Mouse (Mus musculus) embryonic stem cell, embryonic (primary cell): ENCODE measurements around the gene Fgfr2.

Source experiments
- CTCF ChIA-PET, 4 experiments: fragments of 300-600 bp in 2 of 4; fragments of 350-600 bp in 2 of 4; sonication (Branson Sonifier 250); formaldehyde crosslinking; loops; one replicate each; lab custom pipeline; 2022; ENCODE audit warnings: inconsistent platforms in 2 of 4; lab: Charles Lee
- POLR2A ChIA-PET, 4 experiments: fragments of 300-600 bp in 2 of 4; fragments of 350-600 bp in 2 of 4; sonication (Branson Sonifier 250); formaldehyde crosslinking; loops; one replicate each; lab custom pipeline; 2022; ENCODE audit warnings: antibody characterized with exemption in 4 of 4, inconsistent platforms in 1 of 4; lab: Charles Lee

Fgfr2 gene

GRCm38 (mm10) chr7:131031755-131032154 lies 2091.4 kb downstream of the Fgfr2 start, which contains the start of gene Dmbt1:
Gene Dmbt1 (plus strand): TSS chr7:131032053.
- ChIA-PET POLR2A (no interaction called here), CTCF (no interaction called here)

- POLR2A ChIA-PET: no interaction called here
- CTCF ChIA-PET: no interaction called here
Measured at GRCm38 (mm10) chr7:131027557-131027956, 2095.6 kb downstream of the Fgfr2 start.

- ChIA-PET CTCF (interaction anchor here in 1 of 4 experiments (0.6 kb wide), 2 partner anchors 38 to 1718 kb away, joined by 3 to 4 read pairs; no protein-coding TSS in a partner anchor), POLR2A (no interaction called here)
Measured at GRCm38 (mm10) chr7:131024807-131025206, 2098.3 kb downstream of the Fgfr2 start.

GRCm38 (mm10) chr7:131019181-131019580 lies 2104.0 kb downstream of the Fgfr2 start:
- POLR2A ChIA-PET: no interaction called here
- CTCF ChIA-PET: interaction anchor here in 2 of 4 experiments (0.7 to 1.8 kb wide), 2 partner anchors 25 kb away, joined by 3 to 4 read pairs; no protein-coding TSS in a partner anchor

GRCm38 (mm10) chr7:131011901-131012300 lies 2111.2 kb downstream of the Fgfr2 start:
- ChIA-PET CTCF (no interaction called here), POLR2A (no interaction called here)

GRCm38 (mm10) chr7:131009178-131009577 lies 2114.0 kb downstream of the Fgfr2 start:
- POLR2A ChIA-PET: no interaction called here
- CTCF ChIA-PET: no interaction called here

- POLR2A ChIA-PET: no interaction called here
- CTCF ChIA-PET: no interaction called here
Measured at GRCm38 (mm10) chr7:131007221-131007620, 2115.9 kb downstream of the Fgfr2 start.

- CTCF ChIA-PET: interaction anchor here in 2 of 4 experiments (1.1 kb wide), 2 partner anchors 10 kb away, joined by 3 read pairs; no protein-coding TSS in a partner anchor
- POLR2A ChIA-PET: interaction anchor here in 1 of 4 experiments (0.5 kb wide), 1 partner anchor 144 kb away, joined by 3 read pairs; no protein-coding TSS in a partner anchor
Measured at GRCm38 (mm10) chr7:131004071-131004470, 2119.1 kb downstream of the Fgfr2 start.

GRCm38 (mm10) chr7:131001976-131002726 lies 2121.0 kb downstream of the Fgfr2 start:
- ChIA-PET POLR2A (no interaction called here), CTCF (interaction anchor here in 1 of 4 experiments (0.6 kb wide), 1 partner anchor 18 kb away, joined by 4 read pairs; no protein-coding TSS in a partner anchor)

GRCm38 (mm10) chr7:130993907-130994306 lies 2129.2 kb downstream of the Fgfr2 start:
- POLR2A ChIA-PET: interaction anchor here in 1 of 4 experiments (1.2 to 1.3 kb wide), 2 partner anchors 9 to 34 kb away, joined by 3 read pairs; no protein-coding TSS in a partner anchor
- CTCF ChIA-PET: interaction anchor here (0.5 to 2.0 kb wide), 15 partner anchors 10 to 807 kb away, joined by 3 to 7 read pairs (median 3); partner anchors contain the start of gene Plekha1 (in 1 of the 4)

- CTCF ChIA-PET: interaction anchor here in 2 of 4 experiments (0.6 to 0.9 kb wide), 2 partner anchors 31 to 194 kb away, joined by 3 to 5 read pairs; no protein-coding TSS in a partner anchor
- POLR2A ChIA-PET: interaction anchor here in 1 of 4 experiments (0.8 kb wide), 1 partner anchor 45 kb away, joined by 3 read pairs; no protein-coding TSS in a partner anchor
Measured at GRCm38 (mm10) chr7:130991174-130991789, 2131.9 kb downstream of the Fgfr2 start.

GRCm38 (mm10) chr7:130989371-130989770 lies 2133.8 kb downstream of the Fgfr2 start:
- ChIA-PET POLR2A (interaction anchor here in 1 of 4 experiments (0.8 kb wide), 1 partner anchor 104 kb away, joined by 3 read pairs; no protein-coding TSS in a partner anchor), CTCF (no interaction called here)

- CTCF ChIA-PET: no interaction called here
- POLR2A ChIA-PET: no interaction called here
Measured at GRCm38 (mm10) chr7:130988146-130988545, 2135.0 kb downstream of the Fgfr2 start.

GRCm38 (mm10) chr7:130985716-130986115 lies 2137.4 kb downstream of the Fgfr2 start:
- CTCF ChIA-PET: interaction anchor here in 1 of 4 experiments (1.9 kb wide), 1 partner anchor 69 kb away, joined by 6 read pairs; no protein-coding TSS in a partner anchor

GRCm38 (mm10) chr7:130985193-130985592 lies 2138.0 kb downstream of the Fgfr2 start:
- ChIA-PET POLR2A (interaction anchor here in 1 of 4 experiments (1.6 kb wide), 1 partner anchor 9 kb away, joined by 3 read pairs; no protein-coding TSS in a partner anchor), CTCF (interaction anchor here in 1 of 4 experiments (1.9 kb wide), 1 partner anchor 70 kb away, joined by 6 read pairs; no protein-coding TSS in a partner anchor)

More at GRCm38 (mm10) chr7:130985716-130986115, 2137.4 kb downstream of the Fgfr2 start:
- POLR2A ChIA-PET: interaction anchor here in 1 of 4 experiments (1.5 to 1.6 kb wide), 2 partner anchors 9 to 66 kb away, joined by 3 read pairs; no protein-coding TSS in a partner anchor

GRCm38 (mm10) chr7:130984294-130984693 lies 2138.9 kb downstream of the Fgfr2 start:
- ChIA-PET POLR2A (no interaction called here), CTCF (no interaction called here)

- CTCF ChIA-PET: interaction anchor here (0.6 to 1.3 kb wide), 6 partner anchors 10 to 220 kb away, joined by 3 to 5 read pairs (median 3); no protein-coding TSS in a partner anchor
- POLR2A ChIA-PET: interaction anchor here in 1 of 4 experiments (0.6 kb wide), 1 partner anchor 368 kb away, joined by 3 read pairs; no protein-coding TSS in a partner anchor
Measured at GRCm38 (mm10) chr7:130982881-130983280, 2140.3 kb downstream of the Fgfr2 start.

- ChIA-PET POLR2A (interaction anchor here in 1 of 4 experiments (0.7 kb wide), 1 partner anchor 321 kb away, joined by 3 read pairs; no protein-coding TSS in a partner anchor), CTCF (interaction anchor here (0.6 to 1.3 kb wide), 6 partner anchors 9 to 220 kb away, joined by 3 to 5 read pairs (median 3); no protein-coding TSS in a partner anchor)
Measured at GRCm38 (mm10) chr7:130982371-130982770, 2140.8 kb downstream of the Fgfr2 start.
